Mouse (Mus musculus): ENCODE data around the gene Cort. TPM values are rescaled to one million over a fixed set of nuclear protein-coding genes. Genes with fewer than 3 reads are reported as not detected.
"Not testable (repeated sequence)": the region's sequence is repeated elsewhere in the genome, so short reads cannot be mapped to it uniquely, and the experiment has no call there.

Cort gene
- 0.19 and 0.42 TPM in 2 replicates for polyA plus RNA-seq (2016; fragmentation: Nextera tagmentation; extraction: Ambion mirVana)

DNA sequence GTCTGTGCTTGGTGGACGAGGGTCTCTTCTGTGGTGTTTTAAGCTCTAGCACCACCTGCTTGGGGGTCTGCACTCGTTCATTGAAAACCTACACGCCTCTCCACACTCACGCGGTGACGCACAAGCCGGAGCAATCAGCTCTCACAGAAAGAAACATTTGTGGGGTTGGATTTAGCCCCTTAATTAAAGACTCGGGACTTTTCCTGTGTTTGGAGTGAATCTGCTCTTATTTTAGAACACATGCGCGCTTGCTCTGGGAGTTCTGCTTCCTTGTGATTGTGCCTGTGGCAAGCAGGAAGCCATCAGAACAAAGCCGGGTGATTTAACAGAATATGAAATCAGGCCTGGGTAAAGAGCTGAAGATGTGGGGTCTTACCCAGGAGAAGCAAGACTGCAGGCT lies at the start of gene Cort:
TSS of gene Cort (minus strand) at position 101 of the 400 bp plus-strand sequence.
- 91% methylated on average over 11 of the region's 11 CpGs for WGBS
- no peaks in the 10 kb centered on the region for H3K9me3 ChIP-seq (replicated peaks)
- H3K27ac ChIP-seq (replicated peaks): peak within 1 kb of the TSS; percentile 70
- H3K4me1 ChIP-seq: peaks cover 14% of the 10 kb centered on the region; the same call in 1 of the 2 replicates
- peaks cover 62% of the 10 kb centered on the region for H3K36me3 ChIP-seq
- H3K4me3 ChIP-seq: no peak within 1 kb of the TSS
- no peaks in the 10 kb centered on the region for H3K27me3 ChIP-seq (ENCODE audit: low read depth, poor library complexity, severe bottlenecking)
- DNase-seq (ENCODE audit: low spot score): no peak

GRCm38 (mm10) chr4:149173661-149174060 lies 47.1 kb upstream of the Cort start:
- H3K4me1 ChIP-seq: peaks cover 21% of the 10 kb centered on the region
- no peak overlapping the region for H3K4me3 ChIP-seq
- no peak overlapping the region for H3K27ac ChIP-seq (replicated peaks)
- no peaks in the 10 kb centered on the region for H3K27me3 ChIP-seq (ENCODE audit: low read depth, poor library complexity, severe bottlenecking)
- 89% methylated on average over 6 of the region's 6 CpGs for WGBS
- DNase-seq (ENCODE audit: low spot score): no peak
- peaks cover 31% of the 10 kb centered on the region for H3K36me3 ChIP-seq
- H3K9me3 ChIP-seq (replicated peaks): no peaks in the 10 kb centered on the region

DNA sequence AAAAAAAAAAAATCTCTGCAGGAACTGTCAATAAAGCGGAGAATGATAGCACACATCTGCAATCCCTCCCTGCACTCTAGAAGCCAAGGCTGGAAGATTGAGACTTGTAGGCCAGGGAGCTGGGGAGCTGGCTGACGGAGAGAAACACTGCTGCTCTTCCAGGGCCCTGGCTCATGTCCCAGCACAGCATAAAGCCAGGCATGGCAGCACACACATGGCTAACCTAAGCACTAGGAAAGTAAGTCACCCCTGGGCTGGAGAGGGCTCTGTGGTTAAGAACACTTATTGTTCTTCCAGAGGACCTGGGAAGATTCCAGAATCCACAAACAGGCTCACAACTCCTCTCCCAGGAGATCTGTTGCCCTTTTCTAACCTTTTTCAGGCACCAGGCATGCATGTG lies 46.1 kb upstream of the Cort start:
- H3K27me3 ChIP-seq (ENCODE audit: low read depth, poor library complexity, severe bottlenecking): no peaks in the 10 kb centered on the region
- H3K36me3 ChIP-seq: peaks cover 23% of the 10 kb centered on the region
- H3K9me3 ChIP-seq (replicated peaks): no peaks in the 10 kb centered on the region
- no peak overlapping the region for H3K27ac ChIP-seq (replicated peaks)
- H3K4me1 ChIP-seq: peaks cover 16% of the 10 kb centered on the region
- DNase-seq (ENCODE audit: low spot score): no peak
- WGBS: 93% methylated on average over 2 of the region's 2 CpGs
- H3K4me3 ChIP-seq: no peak overlapping the region

DNA sequence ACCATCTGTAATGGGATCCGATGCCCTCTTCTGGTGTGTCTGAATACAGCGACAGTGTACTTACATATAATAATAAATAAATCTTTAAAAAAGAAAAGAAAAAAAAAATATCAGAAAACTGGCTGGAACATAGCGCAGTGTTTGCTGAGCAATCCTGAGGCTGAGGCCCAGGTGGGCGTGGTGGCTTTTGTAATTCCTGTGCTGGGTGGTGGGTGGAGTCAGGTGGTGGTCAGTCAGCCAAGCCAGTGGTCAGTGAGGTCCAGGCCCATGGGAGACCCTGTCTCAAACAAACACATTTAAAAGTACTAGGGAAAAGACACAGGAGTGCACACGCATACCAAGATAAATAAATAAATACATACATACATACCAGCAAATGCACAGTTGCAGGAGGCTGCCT lies 45.5 kb upstream of the Cort start:
- no peak for DNase-seq (ENCODE audit: low spot score)
- 87% methylated on average over 5 of the region's 5 CpGs for WGBS
- H3K27ac ChIP-seq (replicated peaks): no peak overlapping the region
- H3K4me3 ChIP-seq: no peak overlapping the region
- no peaks in the 10 kb centered on the region for H3K9me3 ChIP-seq (replicated peaks)
- H3K36me3 ChIP-seq: peaks cover 18% of the 10 kb centered on the region
- no peaks in the 10 kb centered on the region for H3K27me3 ChIP-seq (ENCODE audit: low read depth, poor library complexity, severe bottlenecking)
- H3K4me1 ChIP-seq: peaks cover 13% of the 10 kb centered on the region

DNA sequence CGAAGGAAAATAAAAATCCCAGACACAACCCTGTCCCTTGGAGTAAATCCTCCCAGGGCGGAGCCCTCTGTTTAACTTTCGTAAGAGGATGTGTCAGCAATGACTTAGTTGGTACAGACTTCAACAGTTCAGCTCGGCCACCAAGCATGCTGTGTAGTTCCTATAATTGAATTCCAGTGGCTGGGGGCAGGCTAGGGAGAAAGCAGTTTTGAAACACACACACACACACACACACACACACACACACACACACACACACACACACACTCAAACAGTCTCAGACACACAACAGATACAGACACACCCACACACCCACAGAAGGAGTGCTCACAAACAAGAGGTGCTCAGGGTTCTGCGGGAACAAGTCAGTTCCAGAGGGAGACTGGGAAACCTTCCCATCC lies 45.0 kb upstream of the Cort start:
- DNase-seq (ENCODE audit: low spot score): no peak
- Histone ChIP-seq H3K27ac (replicated peaks) (no peak overlapping the region), H3K9me3 (replicated peaks) (no peaks in the 10 kb centered on the region), H3K4me3 (no peak overlapping the region), H3K36me3 (peaks cover 14% of the 10 kb centered on the region), H3K4me1 (peaks cover 14% of the 10 kb centered on the region), H3K27me3 (ENCODE audit: low read depth, poor library complexity, severe bottlenecking) (no peaks in the 10 kb centered on the region)
- 83% methylated on average over 5 of the region's 5 CpGs for WGBS

DNA sequence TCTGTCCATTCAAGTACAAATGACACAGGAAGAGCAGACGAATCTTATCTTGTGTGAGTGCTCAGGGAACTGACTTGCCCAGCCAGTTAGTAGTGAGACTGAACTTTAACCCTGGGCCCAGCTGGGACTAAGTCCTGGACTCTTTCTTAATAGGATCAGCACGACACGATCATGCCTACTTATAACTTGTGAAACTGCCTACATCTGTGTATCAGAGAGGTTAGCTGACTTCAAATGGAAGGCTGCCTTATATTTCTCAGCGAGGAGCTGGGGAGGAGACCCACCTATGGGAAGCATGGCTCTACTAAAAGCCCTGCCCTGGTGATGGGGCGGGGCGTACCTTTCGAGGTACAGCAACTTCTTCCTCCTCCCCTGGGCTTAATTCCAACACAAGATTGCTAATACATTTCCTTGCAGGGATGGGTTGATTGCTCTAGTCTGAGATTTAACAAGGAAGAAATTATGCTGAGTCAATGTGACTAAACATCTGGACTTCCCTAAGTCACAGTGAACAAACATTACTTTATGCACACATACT lies 43.9 kb upstream of the Cort start:
- Histone ChIP-seq H3K27me3 (ENCODE audit: low read depth, poor library complexity, severe bottlenecking) (no peaks in the 10 kb centered on the region), H3K27ac (replicated peaks) (no peak overlapping the region), H3K36me3 (peaks cover 6% of the 10 kb centered on the region), H3K4me1 (peaks cover 18% of the 10 kb centered on the region), H3K4me3 (no peak overlapping the region), H3K9me3 (replicated peaks) (no peaks in the 10 kb centered on the region)
- DNase-seq (ENCODE audit: low spot score): no peak
- 72% methylated on average over 7 of the region's 7 CpGs for WGBS

- not testable (repeated sequence) for H3K4me3 ChIP-seq; H3K36me3 ChIP-seq; H3K27me3 ChIP-seq (ENCODE audit: low read depth, poor library complexity, severe bottlenecking); H3K9me3 ChIP-seq (replicated peaks); DNase-seq (ENCODE audit: low spot score); H3K27ac ChIP-seq (replicated peaks)
- WGBS: 73% methylated on average over 7 of the region's 8 CpGs
- peaks cover 24% of the 10 kb centered on the region for H3K4me1 ChIP-seq
Measured at GRCm38 (mm10) chr4:149169926-149170325, 43.4 kb upstream of the Cort start.

GRCm38 (mm10) chr4:149168016-149168415 lies 41.5 kb upstream of the Cort start:
- no peak for DNase-seq (ENCODE audit: low spot score)
- peaks cover 22% of the 10 kb centered on the region for H3K36me3 ChIP-seq
- no peak overlapping the region for H3K27ac ChIP-seq (replicated peaks)
- peak overlapping the region; percentile 80; the same call in 1 of the 2 replicates for H3K4me3 ChIP-seq
- H3K9me3 ChIP-seq (replicated peaks): no peaks in the 10 kb centered on the region
- 79% methylated on average over 2 of the region's 2 CpGs for WGBS
- no peaks in the 10 kb centered on the region for H3K27me3 ChIP-seq (ENCODE audit: low read depth, poor library complexity, severe bottlenecking)
- peaks cover 29% of the 10 kb centered on the region for H3K4me1 ChIP-seq

DNA sequence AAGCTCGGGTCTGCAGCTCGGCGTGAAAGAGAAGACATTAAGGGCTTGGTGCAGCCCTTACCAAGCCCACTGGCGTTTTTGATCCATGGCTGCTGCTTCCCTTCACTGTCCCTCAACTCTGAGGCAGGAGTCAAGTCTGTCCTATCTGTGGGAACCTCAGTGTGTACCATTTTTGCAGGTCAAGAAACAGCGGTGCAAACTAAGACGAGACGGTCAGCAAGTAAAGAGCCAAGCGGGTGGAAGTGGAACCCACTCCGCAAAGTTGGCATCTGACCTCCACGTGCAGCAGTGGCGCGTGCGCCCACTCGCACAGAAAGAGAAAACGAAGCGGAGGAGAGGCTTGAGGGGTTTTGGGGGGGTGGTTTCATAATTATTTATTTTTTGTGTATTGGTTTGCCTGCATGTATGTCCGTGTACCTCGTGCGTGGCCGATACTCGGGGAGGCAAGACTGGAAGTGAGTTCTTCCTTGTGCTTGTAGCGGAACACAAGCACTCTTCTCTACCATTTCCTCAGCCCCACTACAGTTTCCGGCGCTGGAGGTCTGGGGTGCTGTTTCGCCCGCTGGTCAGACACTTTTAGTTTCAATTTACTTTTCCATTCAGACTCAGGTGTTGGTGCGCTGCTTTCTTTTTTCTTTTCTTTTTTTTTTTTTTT lies 40.5 kb upstream of the Cort start:
- DNase-seq (ENCODE audit: low spot score): no peak
- H3K9me3 ChIP-seq (replicated peaks): no peaks in the 10 kb centered on the region
- peaks cover 29% of the 10 kb centered on the region for H3K4me1 ChIP-seq
- H3K27ac ChIP-seq (replicated peaks): peak overlapping the region; percentile 87
- peaks cover 32% of the 10 kb centered on the region for H3K36me3 ChIP-seq
- no peaks in the 10 kb centered on the region for H3K27me3 ChIP-seq (ENCODE audit: low read depth, poor library complexity, severe bottlenecking)
- WGBS: under 1% methylated on average over 27 of the region's 27 CpGs
- peak overlapping the region; percentile 80 for H3K4me3 ChIP-seq

- WGBS: under 1% methylated on average over 59 of the region's 59 CpGs
- peaks cover 39% of the 10 kb centered on the region for H3K36me3 ChIP-seq
- DNase-seq (ENCODE audit: low spot score): peak; percentile 97
- peak within 1 kb of the TSS; percentile 80 for H3K4me3 ChIP-seq
- H3K4me1 ChIP-seq: peaks cover 29% of the 10 kb centered on the region
- H3K27me3 ChIP-seq (ENCODE audit: low read depth, poor library complexity, severe bottlenecking): no peaks in the 10 kb centered on the region
- H3K27ac ChIP-seq (replicated peaks): peak within 1 kb of the TSS; percentile 87
- H3K9me3 ChIP-seq (replicated peaks): no peaks in the 10 kb centered on the region
Measured at GRCm38 (mm10) chr4:149166215-149166946, 39.8 kb upstream of the Cort start, which contains the start of gene Pgd. Gene Pgd, minus strand, starts transcription at chr4:149166771.

- no peaks in the 10 kb centered on the region for H3K27me3 ChIP-seq (ENCODE audit: low read depth, poor library complexity, severe bottlenecking)
- WGBS: 73% methylated on average over 5 of the region's 5 CpGs
- H3K4me1 ChIP-seq: peaks cover 23% of the 10 kb centered on the region
- peaks cover 61% of the 10 kb centered on the region for H3K36me3 ChIP-seq
- H3K27ac ChIP-seq (replicated peaks): no peak overlapping the region
- no peak for DNase-seq (ENCODE audit: low spot score)
- no peaks in the 10 kb centered on the region for H3K9me3 ChIP-seq (replicated peaks)
- no peak overlapping the region for H3K4me3 ChIP-seq
Measured at GRCm38 (mm10) chr4:149164150-149164549, 37.6 kb upstream of the Cort start.

- Histone ChIP-seq H3K36me3 (peaks cover 70% of the 10 kb centered on the region), H3K27ac (replicated peaks) (no peak overlapping the region), H3K4me3 (no peak overlapping the region), H3K27me3 (ENCODE audit: low read depth, poor library complexity, severe bottlenecking) (no peaks in the 10 kb centered on the region), H3K9me3 (replicated peaks) (no peaks in the 10 kb centered on the region), H3K4me1 (peaks cover 23% of the 10 kb centered on the region)
- no peak for DNase-seq (ENCODE audit: low spot score)
- WGBS: 78% methylated on average over 1 of the region's 1 CpGs
Measured at GRCm38 (mm10) chr4:149163196-149163595, 36.6 kb upstream of the Cort start.

GRCm38 (mm10) chr4:149161166-149161565 lies 34.6 kb upstream of the Cort start:
- no peak overlapping the region for H3K4me3 ChIP-seq
- no peaks in the 10 kb centered on the region for H3K27me3 ChIP-seq (ENCODE audit: low read depth, poor library complexity, severe bottlenecking)
- no peaks in the 10 kb centered on the region for H3K9me3 ChIP-seq (replicated peaks)
- peaks cover 91% of the 10 kb centered on the region for H3K36me3 ChIP-seq
- 95% methylated on average over 6 of the region's 6 CpGs for WGBS
- no peak for DNase-seq (ENCODE audit: low spot score)
- H3K27ac ChIP-seq (replicated peaks): no peak overlapping the region
- H3K4me1 ChIP-seq: peaks cover 18% of the 10 kb centered on the region

Data from midbrain, embryonic 10.5 days (tissue).